27 mouse cellular contexts compared by ENCODE assay signal in the genomic region with DNA sequence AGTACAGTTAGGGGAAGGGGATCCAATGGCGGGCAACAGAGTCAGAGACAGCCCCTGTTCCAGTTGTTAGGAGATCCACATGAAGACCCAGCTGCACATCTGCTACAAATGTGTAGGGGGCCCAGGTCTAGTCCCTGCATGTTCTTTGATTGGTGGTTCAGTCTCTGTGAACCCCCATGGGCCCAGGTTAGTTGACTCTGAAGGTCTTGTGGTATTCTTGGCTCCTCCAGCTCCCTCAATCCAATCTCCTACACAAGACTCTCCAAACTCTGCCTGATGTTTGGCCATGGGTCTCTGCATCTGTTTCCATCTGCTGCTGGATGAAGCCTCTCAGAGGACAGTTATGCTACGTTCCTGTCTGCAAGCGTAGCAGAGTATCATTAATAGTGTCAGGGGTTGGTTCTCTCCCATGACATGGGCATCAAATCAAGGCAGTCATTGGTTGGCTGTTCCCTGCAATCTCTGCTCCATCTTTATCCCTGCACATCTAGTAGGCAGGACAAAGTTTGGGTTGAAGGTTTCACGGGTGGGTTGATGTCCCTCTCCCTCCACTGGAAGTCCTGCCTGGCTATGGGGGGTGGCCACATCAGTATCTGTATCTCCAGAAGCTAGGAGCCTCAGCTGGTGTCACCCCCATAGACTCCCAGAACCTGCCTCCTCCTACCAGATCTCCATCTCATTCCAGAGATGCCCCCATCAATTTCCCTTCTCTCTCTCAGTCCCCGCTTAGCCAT. TPM values are rescaled to one million over a fixed set of nuclear protein-coding genes. Genes with fewer than 3 reads are reported as not detected.
DNase-seq lines count a peak whose midpoint lies in the region; ATAC-seq and TF ChIP-seq lines count a peak whose summit lies in the region.
"Had no signal": no experiment of that assay in that cellular context is flagged by ENCODE, and none has a peak within 500 bp of the region (broad histone marks: within the 10 kb centered on the region; RNA-seq: fewer than 3 reads in every experiment).

No protein-coding gene starts in this region.

- intact Hi-C loops in heart, adult 2 months (cut with DNase I) = loop anchor here (5.0 kb wide), 1 partner anchor 253 kb away; no protein-coding TSS in a partner anchor

- H3K79me2 ChIP-seq in heart, adult 2 months (replicated peaks; ENCODE audit: control insufficient read depth, insufficient read depth, low read length) = no peaks in the 10 kb centered on the region

- no peak overlapping the region for H3K4me3 ChIP-seq in heart, adult 2 months
- no peak overlapping the region for H3K4me3 ChIP-seq in heart, embryonic 16.5 days (ENCODE audit: low read length)
- H3K4me3 ChIP-seq in heart, embryonic 11.5 days (ENCODE audit: low read depth, low read length) = no peak overlapping the region
- H3K4me3 ChIP-seq in lung, postnatal 0 days (ENCODE audit: low read depth, low read length) = no peak overlapping the region
- H3K4me3 ChIP-seq: erythroblast, embryonic 14.5 days; megakaryocyte, embryonic 14.5 days; midbrain, embryonic 12.5 days; myocyte; neural tube, embryonic 12.5 days had no signal

- H3K4me2 ChIP-seq in heart, embryonic 16.5 days (ENCODE audit: low read depth, low read length) = no peak overlapping the region
- no peak overlapping the region for H3K4me2 ChIP-seq in heart, embryonic 11.5 days
- H3K4me2 ChIP-seq in lung, postnatal 0 days (replicated peaks; ENCODE audit: low read depth, low read length) = no peak overlapping the region
- H3K4me2 ChIP-seq: hindbrain, embryonic 14.5 days; midbrain, embryonic 12.5 days; neural tube, embryonic 12.5 days had no signal

- 81% methylated on average over 5 of the region's 5 CpGs for WGBS in heart, adult 2 months
- 82% methylated on average over 5 of the region's 5 CpGs for WGBS in heart, embryonic 16.5 days
- 80% methylated on average over 5 of the region's 5 CpGs for WGBS in heart, embryonic 11.5 days (ENCODE audit: insufficient replicate concordance)
- 81% methylated on average over 5 of the region's 5 CpGs for WGBS in lung, postnatal 0 days

- no peaks in the 10 kb centered on the region for H3K36me3 ChIP-seq in heart, adult 2 months (ENCODE audit: control insufficient read depth, insufficient read depth, low read length)
- no peaks in the 10 kb centered on the region for H3K36me3 ChIP-seq in heart, embryonic 16.5 days (ENCODE audit: control insufficient read depth, insufficient read depth)
- no peaks in the 10 kb centered on the region for H3K36me3 ChIP-seq in heart, embryonic 11.5 days (ENCODE audit: control insufficient read depth, insufficient read depth, low read length)
- no peaks in the 10 kb centered on the region for H3K36me3 ChIP-seq in lung, postnatal 0 days (ENCODE audit: insufficient read depth, low read length)
- H3K36me3 ChIP-seq: midbrain, embryonic 12.5 days; neural tube, embryonic 12.5 days had no signal

- no peaks in the 10 kb centered on the region for H3K9me3 ChIP-seq in heart, embryonic 16.5 days (replicated peaks; ENCODE audit: control insufficient read depth, low read length)
- no peaks in the 10 kb centered on the region for H3K9me3 ChIP-seq in heart, embryonic 11.5 days (replicated peaks; ENCODE audit: control insufficient read depth, low read length)
- H3K9me3 ChIP-seq in lung, postnatal 0 days (ENCODE audit: low read length) = no peaks in the 10 kb centered on the region
- H3K9me3 ChIP-seq: megakaryocyte, embryonic 14.5 days; midbrain, embryonic 12.5 days; neural tube, embryonic 12.5 days had no signal

- no peak overlapping the region for H3K9ac ChIP-seq in heart, adult 2 months (ENCODE audit: low read depth, low read length)
- H3K9ac ChIP-seq in heart, embryonic 16.5 days (ENCODE audit: low read length) = no peak overlapping the region
- H3K9ac ChIP-seq in heart, embryonic 11.5 days (ENCODE audit: low read depth, low read length) = no peak overlapping the region
- H3K9ac ChIP-seq in lung, postnatal 0 days (replicated peaks; ENCODE audit: low read depth) = no peak overlapping the region
- H3K9ac ChIP-seq: hindbrain, embryonic 14.5 days; midbrain, embryonic 12.5 days; neural tube, embryonic 12.5 days had no signal

- H3K4me1 ChIP-seq in heart, adult 2 months (ENCODE audit: control insufficient read depth, insufficient read depth, low read length) = peaks cover 8% of the 10 kb centered on the region
- H3K4me1 ChIP-seq in heart, embryonic 16.5 days (ENCODE audit: control insufficient read depth, insufficient read depth, low read length) = peaks cover 3% of the 10 kb centered on the region
- H3K4me1 ChIP-seq in heart, embryonic 11.5 days (ENCODE audit: control insufficient read depth, insufficient read depth, low read length) = peaks cover 4% of the 10 kb centered on the region
- 0 out of 2 replicates have a peak, but pooled peaks cover 5% of the 10 kb centered on the region for H3K4me1 ChIP-seq in lung, postnatal 0 days (ENCODE audit: insufficient read depth, low read depth, low read length)
- H3K4me1 ChIP-seq: midbrain, embryonic 12.5 days; neural tube, embryonic 12.5 days had no signal

- TF ChIP-seq POLR2A in heart, adult 2 months (IDR thresholded peaks at IDR 0.05; ENCODE audit: insufficient read depth, low read depth, low read length) = no peak

- no peak for TF ChIP-seq CTCF in heart, adult 2 months (IDR thresholded peaks at IDR 0.05)
- TF ChIP-seq CTCF in lung, postnatal 0 days (IDR thresholded peaks at IDR 0.05) = no peak

- DNase-seq in heart, adult 2 months = no peak
- no peak for DNase-seq in heart, adult 9 months (ENCODE audit: low spot score in 2 of 2)
- DNase-seq in lung, postnatal 0 days (ENCODE audit: low spot score) = no peak
- no peak for DNase-seq in lung, postnatal 25 days (ENCODE audit: low spot score)
- no peak for DNase-seq in cerebellum, adult 9-11 months
- no peak for DNase-seq in urinary bladder, postnatal 14 days (ENCODE audit: low spot score)
- DNase-seq: cerebellum, adult 11-12 months; cerebellum, postnatal 10 days; liver; right cerebral cortex, postnatal 4 days; thymus, postnatal 14 days had no signal

- TF ChIP-seq EP300 in heart, adult 2 months (IDR thresholded peaks at IDR 0.05; ENCODE audit: insufficient read depth, low read depth, low read length) = no peak
- no peak for TF ChIP-seq EP300 in lung, postnatal 0 days (IDR thresholded peaks at IDR 0.05)

- peak overlapping the region; percentile 60 for H3K27ac ChIP-seq in heart, adult 2 months
- H3K27ac ChIP-seq in heart, embryonic 16.5 days (ENCODE audit: low read length) = peak overlapping the region; percentile 64
- H3K27ac ChIP-seq in heart, embryonic 11.5 days (ENCODE audit: low read depth, low read length) = no peak overlapping the region
- H3K27ac ChIP-seq in lung, postnatal 0 days (ENCODE audit: low read length) = peak overlapping the region; percentile 43; the same call in 1 of the 2 replicates
- H3K27ac ChIP-seq: hindbrain, embryonic 14.5 days; midbrain, embryonic 12.5 days; neural tube, embryonic 12.5 days had no signal

- no peaks in the 10 kb centered on the region for H3K27me3 ChIP-seq in heart, adult 2 months (ENCODE audit: control insufficient read depth, insufficient read depth, low read length)
- no peaks in the 10 kb centered on the region for H3K27me3 ChIP-seq in heart, embryonic 16.5 days (ENCODE audit: control insufficient read depth, insufficient read depth, low read length)
- H3K27me3 ChIP-seq in heart, embryonic 11.5 days (ENCODE audit: control insufficient read depth, insufficient read depth, low read length) = no peaks in the 10 kb centered on the region
- no peaks in the 10 kb centered on the region for H3K27me3 ChIP-seq in lung, postnatal 0 days (replicated peaks; ENCODE audit: insufficient read depth, low read length)
- H3K27me3 ChIP-seq: midbrain, embryonic 12.5 days; neural tube, embryonic 12.5 days; Patski had no signal

- no peak for ATAC-seq in heart, embryonic 16.5 days (replicated peaks; ENCODE audit: extremely low read depth, insufficient read depth, low FRiP score)
- no peak for ATAC-seq in heart, embryonic 11.5 days (replicated peaks; ENCODE audit: insufficient number of reproducible peaks, low FRiP score, low TSS enrichment)
- no peak for ATAC-seq in lung, postnatal 0 days
- ATAC-seq: forebrain, embryonic 16.5 days; intestine, postnatal 0 days; Patski had no signal

RNA-seq across cellular contexts. Expression of a gene that starts 25.2 kb away (rescaled TPM):
- total RNA-seq in heart, adult 2 months (2021) = under 1 TPM; 0.18 to 0.20 TPM
- 0.08 and 0.20 TPM in 2 replicates for polyA plus RNA-seq in heart, adult 2 months (2012; rRNA removed)
- 0.09 and 0.22 TPM in 2 replicates for polyA plus RNA-seq in heart, embryonic 16.5 days (2015; fragmentation: Nextera tagmentation; extraction: Ambion mirVana)
- 0.07 and 0.14 TPM in 2 replicates for polyA plus RNA-seq in heart, embryonic 11.5 days (2014; fragmentation: Nextera tagmentation; extraction: Ambion mirVana)
- polyA plus RNA-seq in lung, postnatal 0 days (2015; fragmentation: Nextera tagmentation; extraction: Ambion mirVana) = 0.05 and 0.06 TPM in 2 replicates
- total RNA-seq: hematopoietic stem cell, adult 5-6 weeks; layer of hippocampus, postnatal 10 days; MEL had no signal
- polyA plus RNA-seq: embryonic facial prominence, embryonic 14.5 days; erythroblast, embryonic 14.5 days; forebrain, embryonic 11.5 days; forebrain, embryonic 16.5 days; hindbrain, embryonic 14.5 days; midbrain, embryonic 12.5 days; myocyte; neural tube, embryonic 12.5 days; Patski had no signal
